Mouse (Mus musculus) gastrocnemius, postnatal 25 days (tissue): ENCODE measurements around the gene Tsga10ip. TPM values are rescaled to one million over a fixed set of nuclear protein-coding genes. Genes with fewer than 3 reads are reported as not detected.

Experiments
- DNase-seq: peaks from one replicate; pipeline ENCODE4 v3.0.0; 2022
- long read RNA-seq, 2 experiments: library from polyadenylated mRNA; stranded (forward); transcript quantifications; one replicate each; pipeline ENCODE4 v2.0.0; 2021
- total RNA-seq, 2 experiments: library from RNA; stranded (reverse); gene quantifications; 1 replicate in 1 of 2; 2 replicates in 1 of 2; pipeline ENCODE4 v1.2.3; 2021

Tsga10ip gene
- total RNA-seq = 1 to 10 TPM in 1 of 2 experiments, not detected in 1; 1.2 TPM
- long read RNA-seq, experiment 1 = 0 reads
- long read RNA-seq, experiment 2 = 0 reads

DNA sequence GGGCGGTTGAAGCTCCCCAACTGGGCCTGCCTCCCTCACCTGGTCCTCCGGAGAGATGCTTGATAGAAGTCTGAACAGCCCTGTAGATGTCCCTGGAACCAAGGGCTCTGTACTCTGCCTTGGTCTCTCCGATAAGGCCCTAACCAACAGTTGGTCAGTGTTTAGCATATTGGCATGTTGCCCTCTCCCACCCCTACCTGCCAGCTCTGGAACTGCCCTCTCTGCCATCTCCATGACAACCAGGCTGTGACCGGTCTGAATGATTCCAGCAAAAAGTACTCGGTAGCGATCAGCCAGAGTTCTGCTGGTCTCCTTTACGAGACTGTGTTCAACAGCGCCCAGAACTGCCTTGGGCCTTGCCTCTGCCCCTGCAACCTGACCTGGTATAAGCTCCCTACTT is at the start of gene Tsga10ip:
TSS of gene Tsga10ip (minus strand) at position 234 of the 400 bp plus-strand sequence.
- DNase-seq = no peak

DNA sequence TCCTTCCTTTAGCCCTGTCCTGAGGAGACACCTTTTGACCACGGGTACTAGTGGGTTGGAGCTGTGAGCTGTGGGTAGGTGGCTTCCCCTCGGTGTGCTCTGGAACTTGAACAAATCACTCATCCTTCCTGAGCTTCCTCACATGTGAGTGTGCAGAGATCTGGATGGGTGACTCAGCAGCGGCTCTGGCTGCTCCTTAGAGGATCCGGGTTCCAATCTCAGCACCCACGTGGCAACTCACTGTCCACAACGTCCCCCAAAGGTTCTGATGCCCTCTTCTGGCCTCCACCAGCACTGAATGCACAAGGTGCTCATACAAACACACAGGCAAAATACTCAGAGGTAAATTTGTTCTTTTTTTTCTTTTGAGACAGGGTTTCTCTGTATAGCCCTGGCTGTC is 49.4 kb upstream of the Tsga10ip start:
- no peak for DNase-seq

DNA sequence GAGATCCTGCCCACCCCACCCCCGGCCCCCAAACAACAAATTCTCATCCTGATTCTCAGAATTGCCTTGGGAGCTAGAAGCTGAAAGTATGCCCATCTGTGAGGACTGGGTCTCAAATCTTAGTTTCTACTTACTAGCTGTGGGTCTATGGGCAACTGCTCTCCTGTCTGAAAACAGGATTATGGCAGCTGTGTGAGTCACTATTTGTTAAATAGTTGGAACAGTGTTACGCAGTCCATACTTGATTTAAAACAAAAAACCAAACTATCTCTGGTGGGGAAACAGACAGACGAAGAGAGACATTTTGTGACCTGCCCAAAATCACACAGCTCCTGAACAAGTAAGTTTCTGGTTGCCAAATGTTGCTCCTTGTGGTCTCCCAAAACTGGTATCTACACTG is 47.3 kb upstream of the Tsga10ip start:
- no peak for DNase-seq

DNA sequence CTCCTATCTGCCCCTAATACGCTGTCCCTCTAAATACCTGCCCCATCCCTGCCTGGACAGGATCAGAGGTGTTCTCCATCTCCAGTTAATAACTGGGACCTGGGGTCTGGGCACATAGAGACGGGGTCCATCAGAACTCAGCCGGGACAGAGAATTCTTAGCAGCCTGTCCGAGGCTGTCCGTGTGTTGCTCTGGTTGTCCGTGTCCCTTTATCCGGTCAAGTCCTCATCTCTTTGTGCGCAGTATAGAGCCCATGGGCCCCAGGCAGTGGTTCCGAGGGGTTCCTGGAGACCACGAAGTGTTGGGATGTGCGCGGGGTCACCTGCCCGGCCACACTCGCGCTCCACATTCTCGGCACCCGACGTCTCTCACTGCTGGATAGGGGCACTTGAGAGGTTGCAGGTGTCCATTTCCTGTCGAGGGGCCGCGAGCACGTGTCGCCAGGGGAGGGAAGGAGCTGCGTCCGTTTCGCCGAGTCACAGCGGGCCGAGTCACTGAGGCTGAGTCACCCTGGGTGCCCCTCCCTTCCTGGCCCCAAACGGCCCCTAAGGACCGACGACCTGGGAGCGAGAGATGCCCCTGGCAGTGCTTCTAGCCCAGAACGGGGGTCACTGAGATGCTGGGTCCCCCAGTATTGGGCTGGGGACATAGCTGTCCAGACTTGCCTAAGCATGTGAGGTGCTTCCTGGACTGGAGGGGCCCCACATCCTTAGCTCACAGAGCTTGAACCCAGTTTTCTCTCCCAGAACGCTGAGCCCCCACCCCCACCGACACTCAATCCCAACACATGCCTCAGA is 46.2 kb upstream of the Tsga10ip start:
- DNase-seq = no peak

DNA sequence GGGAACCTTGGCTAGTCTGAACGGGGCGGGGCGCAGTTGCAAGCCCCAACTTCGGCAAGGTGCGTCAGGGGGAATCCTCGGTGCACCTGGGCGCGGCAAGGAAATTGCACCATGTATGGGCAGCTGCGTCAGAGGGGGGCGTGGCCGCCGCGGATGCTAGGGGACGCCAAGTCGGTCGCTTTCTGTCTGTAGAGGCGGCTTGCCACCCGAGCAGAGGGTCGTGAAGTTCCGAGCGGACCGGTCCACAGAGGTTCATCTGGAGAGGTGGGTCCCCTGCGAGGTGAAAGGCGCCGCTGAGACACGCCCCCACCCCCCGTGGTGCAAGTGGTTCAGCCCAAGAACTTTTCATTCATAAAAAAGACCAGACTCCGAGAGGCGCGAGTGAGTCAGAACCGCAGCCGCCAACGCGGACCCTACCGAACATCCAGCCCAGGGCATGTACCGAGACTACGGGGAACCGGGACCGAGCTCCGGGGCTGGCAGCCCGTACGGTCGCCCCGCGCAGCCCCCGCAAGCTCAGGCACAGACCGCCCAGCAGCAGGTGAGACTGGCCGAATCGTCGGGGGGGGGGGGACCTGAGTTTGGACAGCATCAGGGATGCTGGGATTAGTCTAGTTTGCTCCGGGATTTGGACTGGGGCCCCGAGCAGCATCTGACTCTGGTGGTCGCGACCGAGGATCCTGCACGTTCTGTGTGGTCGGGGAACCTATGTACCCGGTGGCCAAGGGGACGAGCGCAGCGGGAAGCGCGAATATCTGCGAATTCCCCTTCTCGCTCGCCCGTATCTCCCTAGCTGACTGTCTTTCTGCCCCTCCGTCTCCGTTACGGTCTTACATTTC is 45.4 kb upstream of the Tsga10ip start, which contains the start of gene Fosl1:
TSS of gene Fosl1 (plus strand) at position 33 of the 839 bp plus-strand sequence.
- DNase-seq = peak; percentile 51

DNA sequence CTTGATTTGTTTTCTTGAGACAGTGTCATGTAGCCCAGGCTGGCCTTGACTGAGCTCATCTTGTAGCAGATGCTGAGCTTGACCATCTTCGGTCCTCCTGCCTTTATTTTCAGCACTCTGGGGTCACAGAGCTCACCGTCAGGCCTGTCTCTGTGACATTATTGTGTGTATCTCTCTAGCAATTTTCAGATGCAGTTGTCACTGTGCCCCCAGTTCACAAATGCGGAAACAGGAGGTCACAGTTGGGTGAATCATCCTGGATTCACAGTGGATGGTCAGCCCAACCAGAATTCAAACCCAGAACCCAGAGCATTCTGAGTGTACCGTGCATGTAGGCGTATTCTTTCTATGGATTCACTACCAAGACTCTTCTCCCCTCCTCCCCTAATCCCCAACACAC is 43.4 kb upstream of the Tsga10ip start:
- DNase-seq = no peak

DNA sequence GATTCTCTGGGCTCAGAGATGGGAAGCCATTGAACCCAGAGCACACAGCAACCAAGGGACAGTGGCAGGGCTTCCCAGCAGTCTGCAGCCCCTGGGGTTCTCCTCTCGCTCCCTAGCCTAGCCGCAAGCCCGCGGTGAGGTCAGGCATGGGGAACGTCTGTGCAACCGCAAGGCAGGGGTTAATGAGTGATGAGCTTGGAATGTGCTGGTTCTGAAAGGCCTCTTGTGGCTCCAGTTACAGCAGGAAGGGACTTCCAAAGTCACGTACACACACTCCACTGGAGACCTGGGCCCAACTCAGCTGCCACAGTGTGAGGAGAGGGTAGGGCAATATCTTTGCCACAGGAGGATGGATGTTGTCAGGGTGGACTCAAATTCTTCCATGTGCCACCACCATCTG is 42.6 kb upstream of the Tsga10ip start:
- DNase-seq = no peak

DNA sequence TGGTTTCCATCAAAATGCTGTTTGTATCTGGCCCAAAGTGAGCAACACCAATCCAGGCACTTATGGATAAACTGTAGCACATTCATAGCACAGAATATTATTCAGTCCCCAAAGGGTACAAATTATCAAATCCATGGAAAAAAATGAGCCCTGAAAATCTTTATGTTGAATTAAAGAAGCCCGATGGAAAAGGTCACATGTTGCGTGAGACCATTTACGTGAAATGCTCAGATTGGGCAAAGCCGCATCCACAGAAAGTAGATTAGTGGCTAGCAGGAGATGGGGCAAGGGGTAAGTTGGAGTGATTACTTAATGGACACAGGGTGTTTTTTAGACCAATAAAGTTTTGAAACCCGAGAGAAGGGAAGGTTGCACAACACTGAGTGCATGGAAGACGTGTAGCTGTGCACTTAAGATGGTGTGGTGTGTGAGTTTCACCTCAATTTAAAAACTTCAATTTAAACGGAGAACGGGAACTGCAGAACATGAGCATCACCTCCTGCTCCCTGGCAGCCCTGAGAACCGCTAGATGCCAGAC is 42.1 kb upstream of the Tsga10ip start:
- no peak for DNase-seq

DNA sequence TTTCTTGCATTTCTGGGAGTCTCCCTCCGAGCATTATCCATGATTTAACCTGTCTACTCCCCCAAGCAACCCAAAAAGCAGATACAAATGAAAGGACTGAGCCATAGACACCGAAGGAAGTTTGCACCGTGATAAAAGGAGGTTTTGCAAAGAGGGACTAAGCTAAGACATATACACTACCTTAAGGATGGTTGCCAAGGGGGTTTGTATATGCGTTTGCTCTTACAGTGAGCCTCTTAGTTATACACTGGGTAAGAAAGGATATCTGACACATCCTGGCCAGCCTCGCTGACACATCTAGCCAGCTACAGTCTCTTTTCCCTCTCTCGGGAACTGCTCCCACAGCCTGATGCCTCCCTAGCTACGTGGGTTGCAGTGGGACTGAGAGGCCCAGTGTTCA is 31.6 kb upstream of the Tsga10ip start:
- DNase-seq = no peak

DNA sequence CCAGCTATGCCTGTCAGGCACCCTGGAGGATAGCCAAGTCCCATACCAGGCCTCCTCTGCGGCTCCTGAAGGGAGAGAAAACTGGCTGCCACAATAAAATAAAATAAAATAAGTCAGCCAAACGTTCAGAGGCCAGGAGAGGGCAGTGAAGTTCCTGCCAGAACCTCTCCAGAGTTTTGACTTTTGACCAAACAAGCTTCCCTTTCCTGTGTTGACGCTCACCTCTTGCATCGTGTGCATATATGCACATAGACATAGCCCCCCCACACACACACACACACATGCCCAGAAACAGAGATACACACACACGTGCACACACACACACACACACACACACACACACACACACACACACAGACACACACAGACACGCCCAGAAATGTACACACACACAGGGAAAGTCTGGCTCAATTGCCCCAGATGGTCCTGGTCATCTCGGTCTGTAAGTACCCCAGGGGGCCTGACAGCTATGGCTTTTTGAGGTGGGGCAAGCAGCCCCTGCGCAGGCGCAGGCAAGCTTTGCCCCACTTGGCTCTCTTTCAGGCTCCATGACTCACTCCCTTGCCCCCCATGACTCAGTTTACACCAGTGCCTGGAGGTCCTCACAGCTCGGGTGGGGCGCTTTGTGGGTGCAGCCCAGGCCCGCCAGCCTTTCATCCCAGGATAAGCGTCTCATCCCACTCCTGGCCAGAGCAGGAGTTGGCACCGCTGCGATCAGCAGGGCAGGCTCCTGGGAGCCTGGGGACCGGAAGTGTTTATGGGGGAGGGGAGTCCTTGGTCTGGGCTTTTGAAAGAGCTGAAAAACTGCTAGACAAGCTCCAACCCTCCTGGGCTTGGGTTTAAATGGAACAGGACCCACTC is 30.9 kb upstream of the Tsga10ip start:
- DNase-seq = peak; percentile 60

DNA sequence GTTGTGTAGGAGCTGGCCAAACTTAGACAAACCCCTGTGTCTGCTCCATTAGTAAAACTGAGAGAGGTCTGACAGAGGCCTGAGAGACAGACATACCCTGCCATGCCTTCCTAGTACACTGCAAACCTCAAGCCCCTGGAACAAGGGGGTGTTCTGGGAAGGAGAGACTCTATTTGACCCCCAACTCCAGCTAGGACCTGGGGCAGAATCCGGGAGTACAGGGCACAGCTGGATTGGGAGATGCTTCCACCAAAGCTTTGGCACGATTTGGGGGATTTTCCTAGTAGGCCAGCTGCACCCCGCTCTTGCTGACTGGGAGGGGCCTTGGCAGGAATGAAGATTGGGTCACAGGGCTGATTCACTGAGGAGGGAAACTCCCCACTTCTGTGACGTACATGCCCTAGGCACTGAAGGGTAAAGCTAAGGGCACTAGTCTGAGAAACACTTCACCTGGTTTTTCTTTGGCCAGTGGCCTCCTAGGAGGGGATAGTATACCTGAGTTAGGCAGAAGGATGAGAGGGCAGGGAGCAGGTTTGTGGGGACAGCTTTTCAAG is 29.7 kb upstream of the Tsga10ip start:
- no peak for DNase-seq

DNA sequence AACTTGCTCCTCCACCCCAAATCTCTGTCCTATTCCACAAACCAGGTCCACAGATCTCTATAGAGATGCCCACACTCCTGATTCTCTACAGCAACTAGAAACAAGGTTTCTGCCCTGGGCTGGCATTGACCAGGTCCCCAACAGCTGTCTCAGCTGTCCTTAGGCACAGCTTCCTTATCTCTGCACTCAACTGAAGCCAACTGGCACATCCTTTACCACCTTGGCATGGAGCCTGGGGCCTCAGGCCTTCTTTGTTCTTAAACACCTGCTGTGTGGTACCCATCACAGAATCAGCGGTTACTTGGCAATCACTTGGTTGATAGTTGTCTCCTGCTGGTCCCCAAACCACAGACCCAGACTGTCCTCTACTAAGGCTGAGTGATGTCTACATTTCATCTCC is 28.1 kb upstream of the Tsga10ip start:
- DNase-seq = no peak

DNA sequence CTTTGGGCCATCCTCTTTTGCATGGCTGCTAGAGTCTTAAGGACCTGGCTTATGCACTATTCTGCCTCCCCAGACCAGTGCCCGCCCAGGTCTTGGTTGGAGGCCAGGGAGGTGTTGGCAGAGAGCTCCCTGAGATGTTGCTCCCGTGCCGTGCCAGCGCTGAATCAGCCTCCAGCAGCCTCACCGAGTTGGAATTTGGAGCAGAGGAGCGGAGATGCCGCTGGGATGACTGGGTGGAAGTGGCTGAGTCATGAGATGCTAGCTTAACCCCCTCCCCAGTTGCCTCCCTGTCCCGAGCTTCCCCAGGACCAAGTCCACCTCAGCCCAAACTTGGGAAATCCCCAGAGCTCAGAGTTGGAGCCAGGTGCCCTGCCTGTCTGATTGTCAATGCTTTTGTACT is 27.5 kb upstream of the Tsga10ip start:
- DNase-seq = peak; percentile 80

DNA sequence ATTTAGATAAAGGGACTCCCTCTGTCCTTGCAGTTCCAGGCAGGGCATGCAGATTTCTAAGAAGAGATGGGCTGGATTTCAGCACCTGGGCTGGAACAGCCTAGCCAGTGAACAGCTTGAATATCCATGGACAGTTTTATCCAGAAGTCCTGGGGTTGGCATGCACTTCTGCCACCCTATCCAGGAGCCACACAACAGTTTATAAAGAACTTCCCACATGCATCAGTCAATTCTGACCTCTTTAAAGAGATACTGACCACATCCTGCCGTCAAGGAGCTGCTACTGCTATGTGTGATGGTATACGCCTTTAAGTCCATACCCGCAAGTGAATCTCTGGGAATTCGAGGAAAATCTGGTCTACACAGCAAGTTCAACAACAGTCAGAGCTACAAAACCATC is 26.9 kb upstream of the Tsga10ip start:
- DNase-seq = no peak

DNA sequence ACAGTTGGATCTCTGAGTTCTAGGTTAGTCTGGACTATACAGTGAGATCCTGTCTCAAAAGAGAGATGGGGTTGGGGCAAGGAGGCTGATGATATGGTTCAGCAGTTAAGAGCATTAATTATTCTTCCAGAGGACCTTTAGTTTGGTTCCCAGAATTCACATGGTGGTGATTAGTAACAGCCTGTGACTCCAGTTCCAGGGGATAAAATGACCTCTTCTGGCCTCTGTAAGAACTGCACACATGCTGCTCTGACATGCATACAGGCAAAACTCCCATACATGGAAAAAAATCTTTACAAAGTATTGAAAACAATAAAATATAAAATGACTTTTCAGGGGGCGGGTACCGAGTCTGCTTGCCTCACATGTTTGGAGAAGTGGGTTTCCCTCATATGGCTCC is 25.8 kb upstream of the Tsga10ip start:
- no peak for DNase-seq

DNA sequence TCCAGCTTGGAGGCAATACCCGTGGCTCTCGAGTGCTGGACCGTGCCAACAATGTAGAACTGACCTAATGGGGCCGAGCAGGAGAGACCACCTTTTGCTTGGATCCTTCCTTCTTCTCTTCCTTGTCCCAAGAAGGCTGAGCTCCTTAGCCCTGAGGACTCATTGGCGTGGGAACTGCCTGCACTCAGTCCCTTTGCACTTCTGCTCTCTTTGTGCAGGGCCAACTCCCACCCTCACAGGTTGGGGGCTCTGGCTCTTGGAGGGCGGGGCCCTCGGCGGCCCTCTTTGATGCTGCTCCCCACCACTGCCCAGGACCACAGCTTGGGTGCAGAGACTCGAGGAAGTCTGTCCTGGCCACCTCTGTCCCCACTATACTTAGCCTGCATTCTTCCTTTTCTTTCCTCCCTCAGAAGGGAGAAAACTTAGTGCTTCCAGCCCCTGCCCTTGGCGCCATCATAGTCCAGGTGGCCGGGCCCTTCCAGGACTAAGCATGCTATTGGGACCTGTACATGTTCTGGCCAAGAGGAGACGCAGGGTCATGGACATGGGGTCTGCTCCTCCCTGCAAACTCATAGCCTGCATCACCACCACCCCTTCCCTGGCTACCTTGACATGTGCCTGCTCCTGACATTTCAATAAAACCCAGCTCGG is 24.4 kb upstream of the Tsga10ip start:
- DNase-seq = no peak

DNA sequence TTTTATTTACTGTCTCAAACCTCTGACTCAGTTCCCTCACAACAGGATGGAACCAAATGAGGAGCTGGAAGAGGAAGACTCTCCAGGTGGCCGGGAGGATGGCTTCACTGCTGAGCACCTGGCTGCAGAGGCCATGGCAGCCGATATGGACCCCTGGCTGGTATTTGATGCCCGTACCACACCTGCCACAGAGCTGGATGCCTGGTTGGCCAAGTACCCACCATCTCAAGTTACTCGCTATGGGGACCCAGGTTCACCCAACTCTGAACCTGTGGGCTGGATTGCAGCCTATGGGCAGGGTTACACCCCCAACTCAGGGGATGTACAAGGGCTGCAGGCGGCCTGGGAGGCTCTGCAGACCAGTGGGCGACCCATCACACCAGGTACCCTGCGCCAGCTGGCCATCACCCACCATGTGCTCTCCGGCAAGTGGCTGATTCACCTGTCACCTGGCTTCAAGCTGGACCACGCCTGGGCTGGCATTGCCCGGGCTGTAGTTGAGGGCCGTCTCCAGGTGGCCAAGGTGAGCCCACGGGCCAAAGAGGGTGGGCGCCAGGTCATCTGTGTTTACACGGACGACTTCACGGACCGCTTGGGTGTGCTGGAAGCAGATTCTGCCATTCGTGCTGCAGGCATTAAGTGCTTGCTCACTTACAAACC is 23.7 kb upstream of the Tsga10ip start:
- no peak for DNase-seq

DNA sequence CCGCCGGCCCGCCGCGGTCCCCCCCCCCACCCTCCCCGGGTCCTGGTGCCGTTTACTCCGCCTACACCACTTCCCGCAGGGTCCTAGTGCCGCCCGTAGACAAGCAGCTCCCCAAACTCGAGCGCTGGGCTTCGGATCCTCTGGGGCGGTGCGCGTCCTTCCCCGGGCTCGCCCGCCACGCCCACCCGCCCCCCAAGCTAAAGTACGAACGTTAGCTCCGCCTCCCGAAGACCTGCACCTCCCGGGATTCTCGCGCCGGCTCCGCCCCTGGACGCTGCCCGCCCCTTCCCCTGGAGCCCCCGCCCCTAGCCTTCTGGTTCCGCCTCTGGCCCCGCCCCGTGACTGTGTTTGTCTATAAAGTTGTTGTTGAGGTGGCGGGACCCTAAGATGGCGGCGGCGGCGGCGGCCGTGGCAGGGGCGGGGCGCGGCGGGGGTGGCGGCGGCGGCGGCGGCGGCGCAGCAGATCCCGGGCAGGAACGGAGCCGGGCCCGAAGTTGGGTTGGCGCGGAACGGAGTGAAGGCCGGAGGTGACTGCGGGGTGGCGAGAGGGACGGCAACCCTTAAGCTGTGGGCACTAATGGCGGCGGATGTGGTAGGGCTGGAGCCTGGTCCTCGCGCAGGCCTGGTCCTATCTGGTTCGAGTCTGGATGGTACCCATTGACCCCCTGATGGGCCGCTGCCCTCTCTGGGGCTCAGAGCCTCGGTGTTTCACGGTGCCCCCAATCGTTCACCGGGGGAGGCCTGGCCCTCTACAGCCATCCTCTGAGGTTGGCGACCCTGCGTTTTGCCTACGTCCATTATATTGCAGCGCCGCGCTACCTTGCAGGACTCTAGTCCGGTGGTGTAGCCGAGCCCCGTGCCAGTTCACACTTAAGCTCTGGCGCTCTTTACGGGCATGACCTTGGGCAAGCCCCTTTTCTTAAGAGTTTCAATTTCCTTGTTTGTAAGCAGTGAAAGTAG is 22.7 kb upstream of the Tsga10ip start, which contains the start of the genes Drap1 and AI837181:
TSS of gene Drap1 (minus strand) at position 198 of the 960 bp plus-strand sequence.
TSS of gene AI837181 (plus strand) at position 363 of the 960 bp plus-strand sequence.
- DNase-seq = peak; percentile 96
